27 mouse cellular contexts compared by ENCODE assay signal in the genomic region with DNA sequence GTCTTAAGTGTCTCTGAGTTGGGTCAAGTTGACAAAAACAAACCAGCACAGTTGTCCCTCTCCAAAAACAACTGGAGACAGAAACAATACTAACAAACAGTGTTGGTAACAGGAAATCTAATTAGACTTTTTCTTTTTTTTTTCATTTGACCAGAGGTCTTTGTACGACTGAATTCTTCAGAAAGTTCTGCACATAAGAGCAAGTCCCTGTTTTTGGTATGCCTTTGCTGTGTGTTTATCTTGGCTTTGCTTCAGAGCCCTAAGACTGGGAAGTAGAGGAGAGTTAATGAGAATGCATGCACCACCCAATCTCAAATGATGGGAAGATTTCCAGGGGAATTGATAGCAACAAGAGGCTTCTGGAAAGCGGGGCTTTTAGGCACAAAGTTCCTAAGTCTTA. TPM values are rescaled to one million over a fixed set of nuclear protein-coding genes. Genes with fewer than 3 reads are reported as not detected.
DNase-seq lines count a peak whose midpoint lies in the region; ATAC-seq and TF ChIP-seq lines count a peak whose summit lies in the region.
"Had no signal": no experiment of that assay in that cellular context is flagged by ENCODE, and none has a peak within 500 bp of the region (broad histone marks: within the 10 kb centered on the region; RNA-seq: fewer than 3 reads in every experiment).

No protein-coding gene starts in this region.

- no peak for ATAC-seq in hindbrain, embryonic 11.5 days (ENCODE audit: low FRiP score)
- no peak for ATAC-seq in hindbrain, postnatal 0 days
- no peak for ATAC-seq in hindbrain, embryonic 15.5 days (ENCODE audit: low FRiP score, low read depth)
- no peak for ATAC-seq in hindbrain, embryonic 14.5 days (ENCODE audit: low FRiP score)
- ATAC-seq: activated CD4-positive, CD25-positive, alpha-beta regulatory T cell, adult 4 months; forebrain, embryonic 13.5 days; forebrain, embryonic 16.5 days; intestine, embryonic 15.5 days had no signal

- no peak overlapping the region for H3K9ac ChIP-seq in hindbrain, embryonic 11.5 days (ENCODE audit: low read depth, low read length)
- no peak overlapping the region for H3K9ac ChIP-seq in hindbrain, postnatal 0 days (replicated peaks; ENCODE audit: low read length)
- no peak overlapping the region for H3K9ac ChIP-seq in hindbrain, embryonic 15.5 days
- no peak overlapping the region for H3K9ac ChIP-seq in hindbrain, embryonic 14.5 days
- H3K9ac ChIP-seq: forebrain, embryonic 13.5 days; heart, embryonic 13.5 days; intestine, embryonic 15.5 days had no signal

- H3K27ac ChIP-seq in hindbrain, embryonic 11.5 days (ENCODE audit: low read depth, low read length), result peak overlapping the region; percentile 52
- no peak overlapping the region for H3K27ac ChIP-seq in hindbrain, postnatal 0 days
- H3K27ac ChIP-seq in hindbrain, embryonic 15.5 days (replicated peaks), result 0 out of 2 replicates have a peak overlapping the region, but pooled peaks have one; percentile 61
- no peak overlapping the region for H3K27ac ChIP-seq in hindbrain, embryonic 14.5 days
- H3K27ac ChIP-seq: forebrain, embryonic 10.5 days; forebrain, embryonic 13.5 days; heart, adult 2 months; heart, embryonic 10.5 days; heart, embryonic 13.5 days; intestine, embryonic 15.5 days had no signal

- no peaks in the 10 kb centered on the region for H3K27me3 ChIP-seq in hindbrain, embryonic 11.5 days (ENCODE audit: control insufficient read depth, insufficient read depth, low read length)
- no peaks in the 10 kb centered on the region for H3K27me3 ChIP-seq in hindbrain, postnatal 0 days (ENCODE audit: insufficient read depth, low read length)
- H3K27me3 ChIP-seq in hindbrain, embryonic 15.5 days, result no peaks in the 10 kb centered on the region
- H3K27me3 ChIP-seq in hindbrain, embryonic 14.5 days (ENCODE audit: control insufficient read depth, insufficient read depth, low read length), result no peaks in the 10 kb centered on the region
- H3K27me3 ChIP-seq: forebrain, embryonic 13.5 days; heart, embryonic 13.5 days; intestine, embryonic 15.5 days had no signal

- no peak overlapping the region for H3K4me3 ChIP-seq in hindbrain, embryonic 11.5 days (ENCODE audit: low read depth, low read length)
- no peak overlapping the region for H3K4me3 ChIP-seq in hindbrain, postnatal 0 days (ENCODE audit: low read length)
- no peak overlapping the region for H3K4me3 ChIP-seq in hindbrain, embryonic 15.5 days
- H3K4me3 ChIP-seq in hindbrain, embryonic 14.5 days (replicated peaks; ENCODE audit: low read length), result no peak overlapping the region
- H3K4me3 ChIP-seq: forebrain, embryonic 10.5 days; forebrain, embryonic 13.5 days; heart, adult 2 months; heart, embryonic 10.5 days; heart, embryonic 13.5 days; intestine, embryonic 15.5 days had no signal

- H3K9me3 ChIP-seq in hindbrain, embryonic 11.5 days (ENCODE audit: control insufficient read depth, low read length), result no peaks in the 10 kb centered on the region
- no peaks in the 10 kb centered on the region for H3K9me3 ChIP-seq in hindbrain, postnatal 0 days (ENCODE audit: low read length)
- no peaks in the 10 kb centered on the region for H3K9me3 ChIP-seq in hindbrain, embryonic 15.5 days
- no peaks in the 10 kb centered on the region for H3K9me3 ChIP-seq in hindbrain, embryonic 14.5 days (ENCODE audit: control insufficient read depth, low read length)
- H3K9me3 ChIP-seq: forebrain, embryonic 10.5 days; forebrain, embryonic 13.5 days; heart, embryonic 10.5 days; intestine, embryonic 15.5 days had no signal

- no peaks in the 10 kb centered on the region for H3K36me3 ChIP-seq in hindbrain, embryonic 11.5 days (ENCODE audit: control insufficient read depth, insufficient read depth, low read length)
- H3K36me3 ChIP-seq in hindbrain, postnatal 0 days (ENCODE audit: insufficient read depth, low read length), result no peaks in the 10 kb centered on the region
- H3K36me3 ChIP-seq in hindbrain, embryonic 15.5 days, result no peaks in the 10 kb centered on the region
- H3K36me3 ChIP-seq in hindbrain, embryonic 14.5 days (replicated peaks; ENCODE audit: control insufficient read depth, insufficient read depth), result no peaks in the 10 kb centered on the region
- H3K36me3 ChIP-seq: forebrain, embryonic 10.5 days; heart, embryonic 10.5 days; heart, embryonic 13.5 days; intestine, embryonic 15.5 days had no signal

- no peak overlapping the region for H3K4me2 ChIP-seq in hindbrain, embryonic 11.5 days (replicated peaks; ENCODE audit: low read depth, low read length)
- H3K4me2 ChIP-seq in hindbrain, postnatal 0 days (ENCODE audit: low read depth, low read length), result no peak overlapping the region
- no peak overlapping the region for H3K4me2 ChIP-seq in hindbrain, embryonic 15.5 days
- H3K4me2 ChIP-seq in hindbrain, embryonic 14.5 days (replicated peaks), result no peak overlapping the region
- H3K4me2 ChIP-seq: forebrain, embryonic 13.5 days; heart, embryonic 13.5 days; intestine, embryonic 15.5 days had no signal

- no peak for DNase-seq in hindbrain, embryonic 11.5 days (ENCODE audit: low spot score)
- DNase-seq in hindbrain, postnatal 0 days (ENCODE audit: low spot score), result no peak
- no peak for DNase-seq in hindbrain, embryonic 14.5 days (ENCODE audit: low spot score)
- DNase-seq in kidney, postnatal 14 days, result peak; percentile 18
- no peak for DNase-seq in kidney, postnatal 25 days
- DNase-seq: adrenal gland, adult 8-10 months; adrenal gland, postnatal 25 days; cerebellum, adult 18-20 months; cerebellum, adult 9-10 months; cerebellum, postnatal 14 days; gastrocnemius, postnatal 10 days; gastrocnemius, postnatal 36 days; heart, adult 2 months; heart, postnatal 14 days; heart, postnatal 4 days had no signal

- H3K4me1 ChIP-seq in hindbrain, embryonic 11.5 days (replicated peaks; ENCODE audit: control insufficient read depth, insufficient read depth, low read length), result no peaks in the 10 kb centered on the region
- no peaks in the 10 kb centered on the region for H3K4me1 ChIP-seq in hindbrain, postnatal 0 days (ENCODE audit: insufficient read depth, low read length)
- no peaks in the 10 kb centered on the region; the same call in 1 of the 2 replicates for H3K4me1 ChIP-seq in hindbrain, embryonic 15.5 days (replicated peaks)
- H3K4me1 ChIP-seq in hindbrain, embryonic 14.5 days (replicated peaks; ENCODE audit: control insufficient read depth, insufficient read depth, low read length), result 0 out of 2 replicates have a peak, but pooled peaks cover 4% of the 10 kb centered on the region
- H3K4me1 ChIP-seq: forebrain, embryonic 10.5 days; forebrain, embryonic 13.5 days; intestine, embryonic 15.5 days had no signal

- 88% methylated on average over 2 of the region's 2 CpGs for WGBS in hindbrain, embryonic 11.5 days
- WGBS in hindbrain, postnatal 0 days, result 77% methylated on average over 2 of the region's 2 CpGs
- WGBS in hindbrain, embryonic 15.5 days, result 81% methylated on average over 2 of the region's 2 CpGs
- WGBS in hindbrain, embryonic 14.5 days, result 95% methylated on average over 2 of the region's 2 CpGs

- TF ChIP-seq CTCF in hindbrain, postnatal 0 days (IDR thresholded peaks at IDR 0.05; ENCODE audit: low read depth), result no peak

RNA-seq across cellular contexts. Expression of a gene that starts 13.6 kb away (rescaled TPM):
- polyA plus RNA-seq in hindbrain, embryonic 11.5 days (2014; fragmentation: Nextera tagmentation; extraction: Ambion mirVana), result not detected in 2 replicates
- not detected in 2 replicates for total RNA-seq in hindbrain, postnatal 0 days (2014; rRNA removed)
- polyA plus RNA-seq in hindbrain, postnatal 0 days (2015; fragmentation: Nextera tagmentation; extraction: Ambion mirVana), result 0.08 and 0.09 TPM in 2 replicates
- polyA plus RNA-seq in hindbrain, embryonic 15.5 days (2015; fragmentation: Nextera tagmentation; extraction: Ambion mirVana), result not detected in 2 replicates
- 0.12 TPM in 1 of 2 replicates, not detected in the other for polyA plus RNA-seq in hindbrain, embryonic 14.5 days (2014; fragmentation: Nextera tagmentation; extraction: Ambion mirVana)
- total RNA-seq: ES-E14; gastrocnemius, postnatal 10 days; gastrocnemius, postnatal 36 days; granulocyte monocyte progenitor cell, adult 5-6 weeks had no signal
- polyA plus RNA-seq: activated CD4-positive, CD25-positive, alpha-beta regulatory T cell, adult 4 months; embryonic facial prominence, embryonic 11.5 days; embryonic facial prominence, embryonic 14.5 days; forebrain, embryonic 10.5 days had no signal

Comparison
In these comparisons a context has a peak if more than half of its experiments do, and no peak if none do; other contexts are left out.
1. H3K27ac ChIP-seq: peak in hindbrain, embryonic 11.5 days (single experiment) and hindbrain, embryonic 15.5 days (single experiment); none in hindbrain, postnatal 0 days (single experiment) and hindbrain, embryonic 14.5 days (single experiment).